Mouse (Mus musculus): ENCODE measurements around the gene Uck1.
A peak's percentile ranks its signal among the peaks of the same experiment; 100 is the strongest.

Uck1 gene

DNA sequence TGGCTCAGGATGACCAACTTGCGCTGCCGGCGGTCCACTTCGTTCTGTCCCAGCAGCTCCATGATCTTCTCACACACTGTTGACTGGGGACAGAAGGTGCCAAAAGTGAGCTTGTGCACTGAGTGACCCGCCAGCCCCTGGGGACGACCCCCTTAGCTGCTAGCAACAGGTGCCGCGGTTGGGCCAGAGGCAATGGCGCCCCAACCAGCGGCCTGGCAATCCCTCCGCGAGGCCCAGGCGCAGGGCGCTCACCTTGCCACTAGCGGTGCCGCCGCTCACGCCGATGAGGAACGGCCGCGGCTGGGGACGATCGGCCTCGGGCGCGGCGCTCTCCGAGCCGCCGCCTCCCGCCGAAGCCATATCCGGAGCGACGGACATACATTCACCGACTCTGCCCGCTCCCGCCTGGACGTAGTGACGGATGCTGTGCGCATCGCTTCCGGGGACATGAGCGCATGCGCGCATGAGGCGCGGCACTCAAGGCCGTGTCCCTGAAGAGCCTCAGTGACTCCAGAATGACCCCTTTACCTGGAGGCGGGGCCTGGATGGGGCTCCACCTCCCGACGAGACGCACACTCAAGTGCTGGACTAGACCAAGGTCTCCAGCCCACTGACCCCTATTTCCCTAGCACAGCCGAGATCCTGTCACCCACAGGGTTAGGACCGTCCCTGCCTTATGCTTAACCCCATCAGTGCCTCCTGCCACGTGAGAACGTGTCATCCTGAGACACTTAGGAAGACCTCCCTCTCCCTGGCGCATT is at the start of gene Uck1:
Uck1 (minus strand) TSS at position 503 of the 761 bp plus-strand sequence.
- H3K4me1 ChIP-seq (replicated peaks; ENCODE audit: low read depth, low read length): peaks cover 40% of the 10 kb centered on the region
- no peaks in the 10 kb centered on the region for H3K27me3 ChIP-seq (ENCODE audit: insufficient read depth, low read length)
- H3K36me3 ChIP-seq (ENCODE audit: insufficient read depth, low read length): peaks cover 39% of the 10 kb centered on the region
- H3K4me3 ChIP-seq (replicated peaks; ENCODE audit: low read length): peak within 1 kb of the TSS; percentile 96
- no peaks in the 10 kb centered on the region for H3K9me3 ChIP-seq (ENCODE audit: low read length)
- no peak for TF ChIP-seq NANOG (IDR thresholded peaks at IDR 0.05; ENCODE audit: borderline replicate concordance, low read length)
- TF ChIP-seq CTCF (conservative IDR thresholded peaks at IDR 0.05; ENCODE audit: low read length): no peak
- no peak for TF ChIP-seq POU5F1 (IDR thresholded peaks at IDR 0.05; ENCODE audit: borderline replicate concordance, low read length)

GRCm38 (mm10) chr2:32308870-32309568 is 49.1 kb upstream of the Uck1 start:
- Histone ChIP-seq H3K27me3 (ENCODE audit: insufficient read depth, low read length) (peaks cover 23% of the 10 kb centered on the region), H3K36me3 (ENCODE audit: insufficient read depth, low read length) (peaks cover 68% of the 10 kb centered on the region), H3K4me3 (replicated peaks; ENCODE audit: low read length) (no peak overlapping the region), H3K4me1 (replicated peaks; ENCODE audit: low read depth, low read length) (peaks cover 55% of the 10 kb centered on the region), H3K9me3 (ENCODE audit: low read length) (no peaks in the 10 kb centered on the region)
- TF ChIP-seq CTCF (conservative IDR thresholded peaks at IDR 0.05; ENCODE audit: low read length): no peak
- no peak for TF ChIP-seq POU5F1 (IDR thresholded peaks at IDR 0.05; ENCODE audit: borderline replicate concordance, low read length)
- no peak for TF ChIP-seq NANOG (IDR thresholded peaks at IDR 0.05; ENCODE audit: borderline replicate concordance, low read length)

DNA sequence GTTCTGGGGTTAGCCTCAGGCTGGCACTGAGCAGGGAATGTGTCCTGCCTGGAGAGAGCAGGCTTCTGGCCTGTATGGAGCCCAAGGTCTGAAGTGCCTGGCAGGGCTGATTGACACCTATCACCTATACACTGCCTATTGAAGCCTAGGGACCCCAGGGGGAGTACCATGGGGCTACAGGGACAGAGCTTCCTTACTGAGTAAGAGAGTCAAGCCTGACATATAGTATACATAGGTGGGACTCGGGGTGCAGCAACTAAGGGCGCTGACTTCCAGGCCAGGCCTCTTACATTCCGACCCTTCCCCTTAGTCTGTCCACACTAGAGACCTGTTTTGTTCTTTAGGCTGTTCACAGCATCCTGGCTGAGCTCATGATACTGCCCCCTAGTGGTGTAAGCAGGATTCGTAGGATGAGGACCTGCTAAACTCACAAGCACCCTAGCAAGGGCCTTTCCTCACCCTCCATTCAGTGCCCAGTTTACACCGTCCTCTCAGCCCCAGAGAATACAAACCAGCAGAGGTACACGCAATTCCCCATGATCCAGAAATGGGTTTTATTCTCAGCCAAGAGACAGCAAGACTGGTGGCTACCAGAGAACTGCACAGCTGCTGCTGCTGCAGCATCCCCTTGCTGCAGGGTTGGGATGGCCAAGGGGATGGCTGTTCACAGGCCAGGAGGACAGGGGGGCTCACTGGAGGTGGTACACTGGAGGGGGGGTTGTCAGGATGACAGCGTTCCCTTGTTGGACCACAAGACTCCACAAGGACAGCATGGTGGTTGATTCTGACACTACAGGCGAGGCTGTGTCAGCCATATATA is 48.2 kb upstream of the Uck1 start:
- TF ChIP-seq POU5F1 (IDR thresholded peaks at IDR 0.05; ENCODE audit: borderline replicate concordance, low read length): no peak
- TF ChIP-seq NANOG (IDR thresholded peaks at IDR 0.05; ENCODE audit: borderline replicate concordance, low read length): no peak
- TF ChIP-seq CTCF (conservative IDR thresholded peaks at IDR 0.05; ENCODE audit: low read length): peak; percentile 89
- no peaks in the 10 kb centered on the region for H3K9me3 ChIP-seq (ENCODE audit: low read length)
- peaks cover 77% of the 10 kb centered on the region for H3K36me3 ChIP-seq (ENCODE audit: insufficient read depth, low read length)
- peaks cover 60% of the 10 kb centered on the region for H3K4me1 ChIP-seq (replicated peaks; ENCODE audit: low read depth, low read length)
- no peak overlapping the region for H3K4me3 ChIP-seq (replicated peaks; ENCODE audit: low read length)
- H3K27me3 ChIP-seq (ENCODE audit: insufficient read depth, low read length): peaks cover 19% of the 10 kb centered on the region

DNA sequence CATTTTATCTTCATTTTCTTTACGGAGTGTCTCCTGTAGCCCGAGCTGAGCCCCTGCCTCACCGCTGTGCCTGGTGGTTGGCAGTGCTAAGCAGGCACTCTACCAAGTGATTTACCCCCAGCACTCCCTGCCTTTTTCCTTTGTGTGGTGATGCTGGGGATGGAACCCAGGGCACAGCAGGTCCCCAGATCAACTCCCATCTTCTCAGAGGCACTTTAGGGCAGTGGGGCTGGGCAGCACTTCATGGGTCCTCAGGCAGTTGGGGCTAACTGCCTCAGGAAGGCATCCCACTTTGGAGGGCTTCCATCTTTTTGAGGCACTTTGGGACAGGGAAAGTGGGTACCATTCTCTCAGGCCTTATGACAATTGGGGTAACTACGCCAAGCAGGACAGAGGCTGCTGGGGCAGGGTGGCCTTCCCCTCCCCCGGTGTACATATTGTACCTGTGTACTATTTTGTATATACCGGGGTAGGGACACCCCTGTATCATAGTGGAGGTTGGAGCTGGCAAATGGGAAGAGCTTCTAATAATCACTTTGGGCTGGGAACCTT is 47.4 kb upstream of the Uck1 start:
- H3K4me3 ChIP-seq (replicated peaks; ENCODE audit: low read length): no peak overlapping the region
- H3K36me3 ChIP-seq (ENCODE audit: insufficient read depth, low read length): peaks cover 85% of the 10 kb centered on the region
- no peaks in the 10 kb centered on the region for H3K9me3 ChIP-seq (ENCODE audit: low read length)
- H3K27me3 ChIP-seq (ENCODE audit: insufficient read depth, low read length): peaks cover 14% of the 10 kb centered on the region
- TF ChIP-seq POU5F1 (IDR thresholded peaks at IDR 0.05; ENCODE audit: borderline replicate concordance, low read length) (no peak), NANOG (IDR thresholded peaks at IDR 0.05; ENCODE audit: borderline replicate concordance, low read length) (no peak), CTCF (conservative IDR thresholded peaks at IDR 0.05; ENCODE audit: low read length) (no peak)
- H3K4me1 ChIP-seq (replicated peaks; ENCODE audit: low read depth, low read length): peaks cover 64% of the 10 kb centered on the region

GRCm38 (mm10) chr2:32306176-32306575 is 46.2 kb upstream of the Uck1 start:
- Histone ChIP-seq H3K9me3 (ENCODE audit: low read length) (no peaks in the 10 kb centered on the region), H3K27me3 (ENCODE audit: insufficient read depth, low read length) (peaks cover 7% of the 10 kb centered on the region), H3K4me1 (replicated peaks; ENCODE audit: low read depth, low read length) (peaks cover 62% of the 10 kb centered on the region), H3K4me3 (replicated peaks; ENCODE audit: low read length) (no peak overlapping the region), H3K36me3 (ENCODE audit: insufficient read depth, low read length) (peaks cover 96% of the 10 kb centered on the region)
- no peak for TF ChIP-seq CTCF (conservative IDR thresholded peaks at IDR 0.05; ENCODE audit: low read length)
- TF ChIP-seq POU5F1 (IDR thresholded peaks at IDR 0.05; ENCODE audit: borderline replicate concordance, low read length): no peak
- no peak for TF ChIP-seq NANOG (IDR thresholded peaks at IDR 0.05; ENCODE audit: borderline replicate concordance, low read length)

GRCm38 (mm10) chr2:32305668-32306067 is 45.7 kb upstream of the Uck1 start:
- no peaks in the 10 kb centered on the region for H3K9me3 ChIP-seq (ENCODE audit: low read length)
- H3K36me3 ChIP-seq (ENCODE audit: insufficient read depth, low read length): peaks cover 99% of the 10 kb centered on the region
- peaks cover 59% of the 10 kb centered on the region for H3K4me1 ChIP-seq (replicated peaks; ENCODE audit: low read depth, low read length)
- no peak overlapping the region for H3K4me3 ChIP-seq (replicated peaks; ENCODE audit: low read length)
- peaks cover 3% of the 10 kb centered on the region; the same call in 1 of the 2 replicates for H3K27me3 ChIP-seq (ENCODE audit: insufficient read depth, low read length)
- TF ChIP-seq CTCF (conservative IDR thresholded peaks at IDR 0.05; ENCODE audit: low read length): no peak
- no peak for TF ChIP-seq POU5F1 (IDR thresholded peaks at IDR 0.05; ENCODE audit: borderline replicate concordance, low read length)
- no peak for TF ChIP-seq NANOG (IDR thresholded peaks at IDR 0.05; ENCODE audit: borderline replicate concordance, low read length)

DNA sequence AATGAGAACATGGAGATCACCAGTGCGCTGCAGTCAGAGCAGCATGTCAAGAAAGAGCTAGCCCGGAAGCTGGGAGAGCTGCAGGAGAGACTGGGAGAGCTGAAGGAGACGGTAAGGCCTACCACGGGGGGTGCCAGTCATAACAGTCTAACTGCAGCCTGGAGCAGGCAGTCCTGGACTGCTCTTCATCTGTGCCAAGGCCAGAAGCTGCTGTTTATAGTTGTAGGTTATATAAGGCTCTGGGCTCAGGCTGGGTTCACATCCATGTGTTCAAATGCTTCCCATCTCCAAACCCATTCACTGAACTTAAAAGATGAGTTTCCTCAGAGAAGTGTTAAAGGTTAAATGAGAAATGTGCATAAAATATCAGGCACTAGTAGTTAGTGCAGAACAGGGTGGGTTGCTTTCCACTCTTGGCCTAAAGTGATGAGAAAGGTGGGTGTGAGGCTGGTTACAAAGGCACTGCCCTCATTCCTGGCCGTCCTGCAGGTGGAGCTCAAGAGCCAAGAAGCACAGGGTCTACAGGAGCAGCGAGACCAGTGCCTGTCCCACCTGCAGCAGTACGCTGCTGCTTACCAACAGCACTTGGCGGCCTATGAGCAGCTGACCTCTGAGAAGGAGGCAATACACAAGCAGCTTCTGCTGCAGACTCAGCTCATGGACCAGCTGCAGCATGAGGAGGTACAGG is 44.3 kb upstream of the Uck1 start:
- no peaks in the 10 kb centered on the region for H3K9me3 ChIP-seq (ENCODE audit: low read length)
- H3K4me3 ChIP-seq (replicated peaks; ENCODE audit: low read length): no peak overlapping the region
- TF ChIP-seq CTCF (conservative IDR thresholded peaks at IDR 0.05; ENCODE audit: low read length): peak; percentile 69
- TF ChIP-seq NANOG (IDR thresholded peaks at IDR 0.05; ENCODE audit: borderline replicate concordance, low read length): no peak
- H3K36me3 ChIP-seq (ENCODE audit: insufficient read depth, low read length): peaks cover 99% of the 10 kb centered on the region
- H3K27me3 ChIP-seq (ENCODE audit: insufficient read depth, low read length): no peaks in the 10 kb centered on the region
- peaks cover 57% of the 10 kb centered on the region for H3K4me1 ChIP-seq (replicated peaks; ENCODE audit: low read depth, low read length)
